Mouse (Mus musculus): Measurements from ENCODE around the gene Mfsd4b1.

Gene Mfsd4b1

DNA sequence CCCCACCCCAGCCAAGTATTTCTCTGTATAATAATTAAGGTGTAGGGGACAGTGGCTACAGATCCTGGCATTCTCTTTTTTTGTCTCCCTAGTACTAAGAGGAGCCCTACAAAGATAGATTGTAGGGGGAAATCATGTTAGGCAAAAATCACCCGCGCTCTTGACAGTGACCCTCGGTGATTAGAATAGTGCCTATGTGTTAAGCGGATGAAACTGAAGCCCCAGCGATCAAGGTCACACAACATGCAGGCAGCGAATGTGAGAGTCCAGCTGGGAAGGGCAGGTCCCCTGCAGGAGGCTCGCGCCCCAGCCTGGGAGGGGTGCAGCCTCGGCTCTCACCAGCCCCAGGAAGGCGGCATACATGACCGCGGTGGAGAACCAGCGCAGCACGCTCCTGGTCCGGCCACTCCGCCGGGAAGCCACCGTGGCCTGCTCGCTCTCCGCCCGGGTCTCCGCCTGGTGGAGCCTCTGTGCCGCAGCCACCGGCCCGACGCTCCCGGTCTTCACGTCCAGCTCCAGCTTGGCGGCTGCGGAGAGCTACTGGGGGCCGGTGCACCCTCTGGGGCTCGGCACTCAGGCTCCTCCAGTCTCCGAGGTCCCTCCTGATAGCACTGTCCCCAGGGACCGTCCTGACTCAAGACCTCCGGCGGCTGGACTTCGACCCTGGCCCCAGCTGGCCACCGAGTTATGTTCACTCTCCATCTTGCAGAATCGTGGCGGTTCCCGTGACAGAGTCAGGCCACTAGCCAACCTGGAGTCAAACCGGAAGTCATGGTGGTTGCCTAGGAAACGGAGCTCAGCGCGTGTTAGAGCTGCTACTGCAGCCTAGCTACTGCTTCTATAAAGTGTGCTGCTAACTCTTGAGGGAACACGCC is at the start of gene Mfsd4b1:
Mfsd4b1 (minus strand) TSS at position 715 of the 875 bp plus-strand sequence.
- DNase-seq (ENCODE audit: low spot score in 2 of 2): peak; percentile 82 to 89

DNA sequence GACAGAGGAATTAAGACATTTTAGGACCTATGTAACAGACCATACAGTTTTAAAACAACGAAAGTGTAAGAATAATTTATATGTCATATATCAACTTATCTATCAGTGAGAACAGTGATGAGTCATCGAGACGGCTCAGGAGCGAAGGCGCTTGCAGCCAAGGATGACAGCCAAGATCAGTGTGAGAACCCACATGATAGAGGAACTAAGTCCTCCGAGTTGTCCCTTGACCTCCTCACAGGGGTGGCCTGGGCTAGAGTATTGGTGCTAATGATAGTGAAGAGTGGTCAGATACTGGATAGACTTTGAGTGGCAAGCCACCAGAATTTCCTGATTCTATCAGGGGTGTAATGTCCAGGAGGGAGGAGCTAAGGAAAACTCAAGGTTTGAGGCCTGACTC is 48.5 kb upstream of the Mfsd4b1 start:
- no peak for DNase-seq (ENCODE audit: low spot score in 2 of 2)

DNA sequence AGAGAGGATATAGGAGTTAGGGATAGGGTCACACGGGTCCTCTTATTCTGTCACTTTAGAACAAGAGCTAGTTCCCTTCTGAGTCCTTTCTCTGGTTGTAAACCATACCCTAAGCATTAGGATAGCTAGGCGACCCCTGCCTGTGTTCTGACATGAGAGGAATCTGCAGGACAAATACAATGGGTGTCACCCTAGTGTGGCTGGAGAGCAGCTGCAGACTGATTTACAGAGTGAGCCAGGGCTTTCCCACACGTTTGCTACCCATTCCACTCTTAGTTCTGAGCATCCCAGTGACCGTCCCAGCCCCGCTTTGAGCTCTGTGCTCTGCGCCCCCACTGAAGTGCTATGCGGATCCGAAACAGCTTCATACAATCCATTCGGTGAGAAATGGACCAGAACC is 45.6 kb upstream of the Mfsd4b1 start:
- DNase-seq (ENCODE audit: low spot score in 2 of 2): no peak

DNA sequence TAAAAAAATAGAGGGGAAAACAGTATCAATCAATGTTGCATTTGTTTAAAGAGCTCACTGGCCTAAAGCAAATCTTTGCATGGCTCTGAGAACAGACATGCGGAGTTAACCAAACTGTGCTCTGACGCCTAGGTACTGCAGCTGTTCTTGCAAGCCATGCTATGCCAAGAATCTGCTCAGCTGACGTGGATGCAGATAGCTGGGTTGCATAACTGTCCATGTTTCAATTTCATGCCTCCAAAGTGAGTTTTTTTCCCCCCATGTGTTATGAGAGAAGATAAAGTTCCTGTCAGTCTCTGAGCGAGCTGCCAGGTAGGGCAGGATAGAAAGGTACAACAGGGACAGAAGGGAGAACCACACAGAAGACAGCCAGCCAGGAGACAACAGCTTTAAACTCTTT is 44.2 kb upstream of the Mfsd4b1 start:
- peak; percentile 69 to 76 for DNase-seq (ENCODE audit: low spot score in 2 of 2)

DNA sequence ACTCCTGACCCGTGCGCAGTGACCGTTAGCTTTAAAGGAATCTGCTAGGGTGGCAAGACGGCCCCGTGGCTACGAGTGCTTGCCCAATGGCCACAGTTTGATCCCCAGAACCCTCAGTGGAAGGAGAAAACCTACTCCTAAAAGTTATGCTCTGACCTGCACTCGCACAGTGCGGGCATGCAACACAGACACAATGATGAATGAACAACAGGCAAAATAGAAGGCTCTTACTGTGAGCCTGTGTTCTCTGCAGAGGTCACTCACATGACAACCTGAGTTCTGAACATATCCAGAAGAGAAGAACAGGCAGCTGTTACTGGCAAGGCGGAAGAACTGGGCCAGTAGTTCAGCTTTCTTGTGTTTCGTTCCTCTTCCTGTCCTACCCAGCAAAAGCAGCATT is 43.5 kb upstream of the Mfsd4b1 start:
- DNase-seq (ENCODE audit: low spot score in 2 of 2): peak; percentile 36 to 42

DNA sequence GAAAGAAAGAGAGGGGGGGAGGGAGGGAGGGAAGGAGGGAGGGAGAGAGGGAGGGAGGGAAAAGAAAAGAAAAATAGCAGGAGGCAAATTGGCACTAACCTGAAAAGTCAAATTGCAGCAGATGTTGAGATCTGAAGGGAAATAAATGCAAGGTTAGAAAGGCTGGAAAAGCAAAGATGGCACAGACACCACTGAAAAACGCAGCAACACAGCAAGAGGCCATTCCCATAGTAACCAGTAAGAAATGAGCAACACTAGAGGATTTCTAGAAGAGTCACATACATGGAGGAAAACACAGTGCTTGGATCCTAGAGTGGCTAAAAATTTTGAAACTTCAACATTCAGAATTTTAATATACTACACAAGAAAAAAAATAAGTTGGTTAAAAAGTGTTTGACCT is 42.5 kb upstream of the Mfsd4b1 start:
- no peak for DNase-seq (ENCODE audit: low spot score in 2 of 2)

DNA sequence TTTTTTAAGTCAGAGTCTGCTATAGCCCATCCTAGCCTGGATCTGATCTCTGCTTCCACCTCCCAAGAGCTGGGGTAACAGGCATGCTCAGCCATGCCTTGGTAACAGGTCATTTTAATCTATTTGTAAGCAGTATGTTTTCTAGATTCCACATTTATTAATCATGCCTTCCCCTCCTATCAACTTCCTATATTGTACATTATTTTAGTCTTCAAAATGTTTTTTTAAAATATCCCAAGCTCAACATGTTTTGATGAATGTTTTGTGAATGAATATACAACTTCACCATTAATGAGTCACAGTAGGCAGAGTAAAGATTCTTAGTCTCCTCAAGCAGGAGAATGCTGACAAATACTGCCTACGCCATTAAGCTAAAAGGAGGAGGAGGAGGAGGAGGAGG is 42.0 kb upstream of the Mfsd4b1 start:
- no peak for DNase-seq (ENCODE audit: low spot score in 2 of 2)

DNA sequence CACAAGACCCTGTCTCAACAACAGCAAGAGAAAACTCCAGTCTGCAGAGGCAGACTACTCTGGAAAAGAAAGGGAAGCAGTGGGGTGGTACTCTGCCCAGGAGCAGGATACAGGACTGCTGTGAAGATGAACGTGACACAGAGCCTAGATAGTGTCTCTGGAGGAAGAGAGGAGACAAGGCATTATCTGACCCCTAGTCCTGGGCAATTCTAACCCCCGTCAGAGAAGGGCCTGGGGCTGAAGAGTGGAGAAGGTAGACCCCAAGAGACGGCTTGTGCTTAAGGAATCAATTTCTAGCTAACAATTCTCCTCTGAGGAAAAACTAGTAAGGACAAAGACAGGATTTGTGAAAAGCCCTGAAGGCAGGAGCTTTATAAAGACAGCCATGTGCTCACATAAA is 40.3 kb upstream of the Mfsd4b1 start:
- DNase-seq (ENCODE audit: low spot score in 2 of 2): no peak

DNA sequence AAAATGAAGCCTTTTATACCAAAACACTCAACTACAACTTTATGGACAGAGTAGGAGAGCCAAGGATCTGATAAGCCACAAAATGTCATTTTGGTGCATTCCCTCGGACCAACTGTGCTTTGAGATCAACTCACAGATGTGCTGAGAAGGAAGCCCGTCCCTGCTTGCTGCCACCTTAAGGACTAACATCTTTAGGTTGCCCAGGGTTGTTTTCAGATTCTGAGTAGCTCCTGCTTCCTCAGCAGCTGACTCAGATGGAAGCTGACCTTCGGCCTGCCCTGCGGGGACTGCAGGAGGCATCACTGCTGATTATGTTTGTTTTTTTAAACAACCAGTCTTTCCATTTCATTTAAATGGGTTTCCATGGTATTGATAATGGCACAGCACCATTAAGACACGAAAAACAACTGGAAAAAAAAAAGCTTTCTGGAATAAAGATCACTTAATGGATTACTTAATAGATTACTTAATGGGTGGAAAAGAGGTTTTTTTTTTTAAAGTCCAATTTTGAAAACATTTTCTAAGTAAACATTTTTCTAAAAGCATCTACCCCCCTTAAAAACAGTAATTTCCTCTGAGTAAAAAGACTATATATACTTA is 38.3 kb upstream of the Mfsd4b1 start:
- no peak for DNase-seq (ENCODE audit: low spot score in 2 of 2)

DNA sequence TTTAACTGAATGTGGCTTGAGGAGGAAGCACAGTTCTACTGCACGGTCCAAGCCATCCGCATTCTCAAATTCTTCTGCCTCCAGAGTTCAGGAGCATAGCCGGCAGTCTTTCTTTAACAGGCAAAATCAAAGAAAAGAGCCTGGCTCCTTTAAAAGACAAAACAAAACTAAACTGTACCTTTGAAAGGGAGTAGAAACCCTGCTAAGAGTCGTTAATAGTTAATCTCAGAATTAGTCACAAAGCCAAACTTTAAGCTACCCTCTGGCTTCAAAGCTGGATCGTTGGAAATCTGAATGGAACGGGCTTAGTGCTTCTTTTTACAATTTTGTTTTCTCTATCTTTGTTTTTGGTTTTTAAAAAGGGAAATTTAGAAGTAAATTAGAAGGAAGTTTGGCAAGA is 37.7 kb upstream of the Mfsd4b1 start:
- DNase-seq (ENCODE audit: low spot score in 2 of 2): no peak

DNA sequence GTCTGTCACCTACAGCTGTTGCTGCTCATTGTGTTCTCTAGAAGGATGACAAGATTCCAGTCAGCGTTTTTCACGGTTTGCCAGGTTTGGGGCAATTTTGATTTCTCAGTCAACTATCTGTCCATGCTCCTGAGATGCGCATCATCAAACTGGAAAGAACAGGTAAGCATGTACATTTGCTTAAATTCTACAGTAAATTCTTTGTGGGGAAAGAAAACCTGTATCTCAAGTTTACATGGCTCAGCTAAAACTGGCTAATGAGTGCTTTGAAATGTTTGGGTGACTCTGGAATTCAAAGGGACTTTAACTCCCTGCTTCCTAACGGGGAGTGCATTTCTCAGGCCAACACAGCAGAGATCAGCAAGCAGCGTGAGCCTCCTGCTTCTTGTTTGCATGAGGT is 36.9 kb upstream of the Mfsd4b1 start:
- DNase-seq (ENCODE audit: low spot score in 2 of 2): no peak

DNA sequence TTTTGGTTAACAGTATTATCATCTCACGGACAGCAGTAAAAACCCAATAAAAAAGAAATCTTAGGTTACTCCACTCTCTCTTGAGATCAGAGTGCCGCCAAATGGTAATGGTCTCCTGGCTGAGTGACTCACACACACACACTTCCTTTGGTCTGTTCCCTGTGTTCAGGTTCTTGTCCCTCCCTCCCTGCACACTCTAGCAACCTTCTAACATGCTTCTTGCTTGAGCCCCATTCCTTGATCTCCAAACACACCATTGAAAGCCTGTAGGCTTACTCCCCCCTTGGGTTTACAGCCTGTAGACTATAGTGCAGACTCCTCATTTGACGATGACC is 33.7 kb upstream of the Mfsd4b1 start:
- no peak for DNase-seq (ENCODE audit: low spot score in 2 of 2)

DNA sequence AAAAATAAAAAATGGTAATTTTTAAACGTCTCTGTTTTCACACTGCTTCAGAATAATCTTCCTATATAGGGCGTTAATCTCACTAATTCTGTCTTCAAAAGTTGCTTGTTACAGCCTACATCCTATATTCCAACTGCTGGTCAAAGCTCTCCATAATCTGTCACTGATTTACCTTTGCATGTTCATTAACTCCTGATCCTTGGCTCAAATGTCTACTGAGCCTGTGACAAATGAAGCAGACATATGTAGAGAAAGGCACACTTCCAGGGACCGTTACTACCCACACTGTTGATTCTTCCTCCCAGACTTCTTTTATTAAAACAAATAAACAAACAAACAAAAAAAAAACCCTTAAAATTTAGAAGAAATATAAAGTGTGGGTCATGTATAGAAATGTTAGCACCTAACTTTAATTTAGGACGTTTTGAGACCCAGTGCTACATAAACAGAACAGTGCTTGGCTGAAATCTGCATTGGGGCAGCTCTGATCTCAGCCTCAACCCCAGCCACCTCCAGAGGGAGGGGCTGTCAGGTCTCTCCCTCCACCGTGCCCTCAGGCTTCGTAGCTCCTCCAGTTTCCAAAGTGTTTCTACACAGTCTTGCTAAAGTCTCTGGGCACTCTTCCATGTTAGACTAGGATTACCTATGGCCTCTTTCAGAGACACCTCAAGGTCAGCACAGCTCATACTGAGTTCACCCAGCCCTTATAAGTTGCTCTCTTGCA is 33.2 kb upstream of the Mfsd4b1 start:
- no peak for DNase-seq (ENCODE audit: low spot score in 2 of 2)

DNA sequence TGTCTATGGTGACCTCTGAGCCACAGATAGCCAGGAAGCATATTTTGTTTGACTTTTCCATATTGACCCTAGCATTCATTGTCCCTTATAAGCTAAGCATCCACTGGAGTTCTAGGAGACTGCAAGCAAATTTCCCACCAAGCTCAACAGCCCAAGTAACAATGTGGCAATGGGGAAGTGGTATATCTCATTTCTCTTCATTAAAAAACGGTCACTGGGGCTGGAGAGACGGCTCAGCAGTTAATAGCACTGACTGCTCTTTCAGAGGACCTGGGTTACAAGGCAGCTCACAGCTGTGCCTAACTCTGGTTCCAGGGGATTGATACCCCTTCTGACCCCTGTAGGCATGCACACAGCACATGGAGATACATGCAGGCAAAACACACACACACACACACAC is 32.5 kb upstream of the Mfsd4b1 start:
- no peak for DNase-seq (ENCODE audit: low spot score in 2 of 2)

DNA sequence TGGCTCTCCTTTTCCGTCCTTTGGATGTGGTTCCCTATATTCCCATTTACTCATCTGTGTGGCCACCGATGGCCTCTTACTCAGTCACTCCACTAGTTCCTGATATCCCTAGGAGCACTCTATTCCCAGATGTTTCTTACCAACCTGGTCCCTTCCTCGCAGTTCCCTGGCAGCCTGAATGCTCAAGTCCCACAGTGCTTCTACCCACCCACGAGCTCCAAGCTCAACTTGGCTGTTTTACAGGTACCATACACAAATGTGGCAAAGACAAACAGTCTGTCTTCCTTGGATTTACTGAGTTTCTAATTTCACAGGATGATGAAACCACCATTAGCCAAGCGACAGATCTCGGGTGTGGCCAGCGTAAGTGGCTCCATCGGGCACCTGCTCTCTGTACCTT is 29.4 kb upstream of the Mfsd4b1 start:
- DNase-seq (ENCODE audit: low spot score in 2 of 2): no peak

DNA sequence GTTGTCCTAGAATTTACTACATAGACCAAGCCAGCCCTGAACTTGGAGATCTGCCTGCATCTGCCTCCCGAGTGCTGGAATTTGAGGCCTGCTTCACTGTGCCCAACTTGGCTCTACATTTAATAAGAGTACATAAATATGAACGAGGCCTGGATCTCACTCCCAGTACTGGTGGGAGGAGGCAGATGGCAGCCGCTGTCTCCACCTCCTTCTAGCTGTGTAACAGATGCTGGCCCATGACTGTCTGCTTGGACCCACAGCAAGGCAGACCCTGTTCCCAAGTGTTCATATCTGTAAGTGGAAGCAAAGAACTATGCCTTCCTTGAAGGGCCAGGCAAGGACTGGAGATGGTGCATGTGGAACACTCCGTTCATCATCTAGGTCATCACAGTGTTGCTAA is 28.8 kb upstream of the Mfsd4b1 start:
- DNase-seq (ENCODE audit: low spot score in 2 of 2): no peak

DNA sequence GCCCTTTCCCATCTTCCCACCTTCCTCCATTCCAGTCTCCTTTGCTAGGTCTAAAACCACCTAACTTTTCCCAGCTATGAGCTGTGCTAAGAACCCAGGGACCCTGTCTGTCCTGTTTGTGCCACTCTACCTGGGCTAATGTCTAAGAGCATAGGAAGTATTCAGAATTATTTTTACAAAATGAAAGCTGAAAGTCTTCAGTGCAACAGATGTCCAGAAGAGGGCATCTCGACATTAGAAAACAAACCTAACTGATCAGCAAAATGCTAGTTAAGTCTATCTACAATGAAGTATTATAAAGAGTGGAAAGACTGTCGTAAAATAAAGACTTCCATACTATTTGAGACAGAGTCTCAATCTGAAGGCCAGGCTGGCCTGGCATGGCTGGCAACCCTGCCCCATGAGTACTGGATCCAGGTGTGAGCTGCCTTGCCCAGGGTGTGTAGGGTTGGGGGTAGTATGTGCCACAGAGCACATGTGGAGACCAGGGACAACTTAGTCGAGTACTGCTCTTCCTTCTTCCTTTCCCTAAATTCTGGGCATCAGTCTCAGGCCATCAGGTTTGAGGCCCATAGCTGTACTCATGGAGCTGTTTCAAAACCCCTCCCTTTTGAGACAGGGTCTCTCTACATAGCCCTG is 28.3 kb upstream of the Mfsd4b1 start:
- DNase-seq (ENCODE audit: low spot score in 2 of 2): peak in 1 of 2 experiments; percentile 39

DNA sequence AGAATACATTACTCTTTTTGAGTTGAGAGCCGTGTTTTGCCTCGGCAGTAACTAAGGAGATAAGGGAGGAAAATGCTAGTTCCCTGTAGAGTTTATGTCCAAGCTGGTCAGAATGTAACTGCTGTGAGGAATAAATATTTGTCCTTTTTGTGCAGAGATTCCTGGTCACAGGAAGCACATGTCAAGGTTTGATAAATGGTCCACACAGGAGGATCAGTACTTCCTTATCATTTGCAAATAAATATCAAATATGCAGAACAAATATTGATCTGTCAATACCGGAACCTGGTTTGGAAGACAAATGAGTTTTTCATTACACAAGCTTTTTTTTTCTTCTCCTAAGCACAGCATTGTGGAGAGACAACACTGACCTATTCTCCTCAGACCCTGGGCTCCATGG is 26.9 kb upstream of the Mfsd4b1 start:
- no peak for DNase-seq (ENCODE audit: low spot score in 2 of 2)

DNA sequence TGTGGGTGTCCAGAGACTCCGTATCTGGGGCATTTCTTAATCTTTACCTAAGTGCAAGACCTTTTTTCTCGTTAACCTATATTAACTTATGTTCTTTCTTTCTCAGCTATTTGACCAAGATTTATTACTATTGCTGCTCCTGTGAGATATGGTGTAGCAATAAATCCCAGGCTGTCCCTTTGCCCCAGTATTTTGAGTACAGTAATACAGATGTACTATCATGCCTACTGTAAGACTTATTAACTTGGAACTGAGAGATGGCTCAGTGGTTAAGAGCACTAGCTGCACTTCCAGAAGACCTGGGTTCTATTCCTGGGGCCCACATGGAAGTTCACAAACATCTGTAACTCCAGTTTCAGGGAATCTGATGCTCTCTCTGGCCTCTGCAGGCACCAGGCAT is 25.7 kb upstream of the Mfsd4b1 start:
- DNase-seq (ENCODE audit: low spot score in 2 of 2): no peak

DNA sequence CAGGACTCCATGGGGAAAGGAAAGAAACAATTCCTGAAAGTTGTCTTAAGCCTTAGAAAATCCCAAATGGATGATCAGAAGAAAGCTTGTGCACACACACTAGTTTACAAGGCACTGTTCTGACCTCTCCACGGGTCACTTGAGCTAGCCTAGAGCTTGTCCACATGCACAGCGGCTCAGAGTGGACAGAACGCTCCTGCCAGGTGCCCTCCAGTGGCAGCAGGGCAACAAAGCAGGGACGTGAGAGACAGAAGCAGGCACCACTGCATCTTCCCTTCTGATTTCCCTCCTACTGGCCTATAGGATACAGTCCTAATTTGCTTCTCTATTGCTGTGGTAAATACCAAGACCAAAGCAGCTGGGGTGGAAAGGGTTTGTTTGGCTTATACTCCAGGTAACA is 16.3 kb upstream of the Mfsd4b1 start:
- DNase-seq (ENCODE audit: low spot score in 2 of 2): no peak

DNA sequence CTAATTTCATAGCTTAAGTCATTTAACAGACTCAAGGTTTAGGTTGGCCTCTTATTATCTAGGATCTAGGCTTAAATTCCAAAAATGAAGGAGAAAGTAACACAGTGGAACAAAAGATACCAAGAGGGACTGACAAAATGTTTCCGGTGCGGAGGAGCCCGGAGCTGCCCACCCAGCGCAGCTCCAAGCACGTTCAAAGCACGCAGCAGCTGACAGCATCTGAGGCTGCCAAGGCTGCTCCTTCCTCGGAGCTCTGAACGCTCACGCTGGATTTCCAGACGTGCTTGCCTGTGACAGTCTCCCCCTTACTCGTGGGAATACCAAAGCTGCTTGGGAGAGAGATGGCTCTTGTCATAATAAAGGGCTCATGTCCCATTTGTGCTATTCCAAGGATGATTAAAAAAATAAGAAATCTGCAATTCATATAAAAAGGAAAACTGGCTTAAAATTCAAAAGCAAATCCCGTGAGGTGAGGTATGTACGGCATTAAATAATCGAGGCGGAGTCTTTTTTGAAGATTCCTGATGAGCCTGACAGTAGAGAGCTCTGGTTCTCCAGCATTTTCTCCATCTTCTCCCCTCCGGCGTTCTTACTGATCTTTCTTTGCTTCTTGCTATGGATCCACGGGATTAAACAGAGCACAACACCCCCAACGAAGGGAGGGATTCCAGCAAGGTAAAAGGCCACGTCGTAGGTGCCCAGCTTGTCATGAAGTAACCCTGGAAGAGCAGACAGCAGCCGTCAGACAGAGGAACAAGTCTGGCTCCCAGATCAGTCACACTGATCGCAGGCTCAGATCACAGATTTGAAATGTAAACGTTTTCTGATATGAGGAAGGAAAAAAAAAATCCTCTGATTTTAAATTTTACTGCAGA is 11.9 kb upstream of the Mfsd4b1 start:
- DNase-seq (ENCODE audit: low spot score in 2 of 2): peak in 1 of 2 experiments; percentile 18

All from heart, adult 9 months (tissue).